Mouse (Mus musculus): Measurements from ENCODE around the gene Apobec2. TPM values are rescaled to one million over a fixed set of nuclear protein-coding genes. Genes with fewer than 3 reads are reported as not detected.
"Not testable (repeated sequence)": the region's sequence is repeated elsewhere in the genome, so short reads cannot be mapped to it uniquely, and the experiment has no call there.

Gene Apobec2
- polyA plus RNA-seq (2015; fragmentation: Nextera tagmentation; extraction: Ambion mirVana), result 5.6 and 31.0 TPM in 2 replicates

DNA sequence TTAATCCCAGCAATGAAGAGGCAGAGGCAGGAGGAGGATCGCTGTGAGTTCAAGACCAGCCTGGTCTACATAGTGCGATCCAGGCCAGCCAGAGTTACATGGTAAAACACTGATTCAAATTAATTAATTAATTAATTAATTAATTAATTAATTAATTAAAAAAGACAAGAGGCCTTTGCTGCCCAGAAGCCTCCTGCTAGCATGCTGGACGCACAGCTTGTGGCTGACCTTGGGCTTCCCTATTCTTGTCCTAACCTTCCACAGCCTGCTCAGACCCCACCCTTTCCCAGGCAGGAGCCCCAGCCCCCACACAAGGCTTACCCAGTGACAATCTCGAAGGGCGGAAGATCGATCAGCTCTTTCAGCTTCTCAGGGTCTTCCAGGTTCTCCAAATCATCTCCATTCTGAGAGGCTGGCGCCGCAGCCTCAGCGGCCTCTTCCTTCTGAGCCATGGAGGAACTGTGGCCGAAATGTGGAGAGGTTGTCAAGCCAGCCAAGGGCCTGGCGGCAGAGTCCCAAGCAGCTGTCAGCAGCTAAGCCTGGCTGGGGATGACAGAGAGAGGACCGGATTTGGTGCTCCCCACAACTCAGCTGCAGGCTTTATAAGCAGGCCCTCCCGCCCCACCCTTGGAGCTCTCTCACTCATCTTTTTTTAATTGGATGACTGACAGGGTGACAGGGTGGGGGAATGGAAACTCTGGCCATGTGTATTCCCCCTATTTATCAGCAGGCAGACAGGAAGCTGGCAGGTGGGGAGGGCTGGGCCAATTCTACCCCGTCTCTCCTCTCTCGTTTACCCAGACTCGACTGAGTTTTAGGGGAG lies at the start of gene Apobec2:
Gene Apobec2, minus strand, starts transcription at position 773 of the 823 bp plus-strand sequence.
- peaks cover 53% of the 10 kb centered on the region for H3K4me1 ChIP-seq (ENCODE audit: control insufficient read depth, insufficient read depth, low read length)
- H3K9ac ChIP-seq (ENCODE audit: low read length), result peak within 1 kb of the TSS; percentile 1
- ATAC-seq (ENCODE audit: insufficient read depth, low FRiP score), result no peak
- no peak within 1 kb of the TSS for H3K4me3 ChIP-seq (replicated peaks; ENCODE audit: low read length)
- H3K9me3 ChIP-seq (replicated peaks; ENCODE audit: control insufficient read depth, low read length), result no peaks in the 10 kb centered on the region
- WGBS, result 43% methylated on average over 16 of the region's 16 CpGs
- H3K27ac ChIP-seq (ENCODE audit: low read length), result peak within 1 kb of the TSS; percentile 21
- H3K27me3 ChIP-seq (ENCODE audit: control insufficient read depth, insufficient read depth, low read length), result no peaks in the 10 kb centered on the region
- H3K4me2 ChIP-seq (ENCODE audit: low read depth, low read length), result no peak within 1 kb of the TSS
- H3K36me3 ChIP-seq (ENCODE audit: control insufficient read depth, insufficient read depth, low read length), result no peaks in the 10 kb centered on the region

DNA sequence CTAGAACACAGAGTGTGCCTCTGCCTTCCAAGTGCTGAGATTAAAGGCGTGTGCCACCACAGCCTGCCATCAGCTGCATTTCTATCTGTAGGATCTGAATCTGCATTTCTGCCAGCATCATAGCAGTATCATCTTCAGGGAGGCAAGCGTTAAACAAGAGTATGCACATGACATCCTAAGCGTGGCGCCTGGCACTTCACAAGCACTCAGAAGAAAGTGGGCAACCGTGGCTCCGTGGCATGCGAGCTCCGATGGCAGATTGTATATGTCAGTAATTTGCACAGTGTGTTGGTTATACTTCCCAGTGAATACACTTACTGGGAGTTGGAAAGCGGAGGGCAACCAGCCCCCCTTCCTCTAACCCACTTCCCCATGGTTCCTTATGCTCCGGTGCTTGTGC lies 47.2 kb upstream of the Apobec2 start:
- 82% methylated on average over 10 of the region's 10 CpGs for WGBS
- H3K4me3 ChIP-seq (replicated peaks; ENCODE audit: low read length), result no peak overlapping the region
- ATAC-seq (ENCODE audit: insufficient read depth, low FRiP score), result no peak
- no peaks in the 10 kb centered on the region for H3K27me3 ChIP-seq (ENCODE audit: control insufficient read depth, insufficient read depth, low read length)
- no peaks in the 10 kb centered on the region for H3K36me3 ChIP-seq (ENCODE audit: control insufficient read depth, insufficient read depth, low read length)
- H3K27ac ChIP-seq (ENCODE audit: low read length), result no peak overlapping the region
- no peaks in the 10 kb centered on the region for H3K4me1 ChIP-seq (ENCODE audit: control insufficient read depth, insufficient read depth, low read length)
- H3K4me2 ChIP-seq (ENCODE audit: low read depth, low read length), result no peak overlapping the region
- no peaks in the 10 kb centered on the region for H3K9me3 ChIP-seq (replicated peaks; ENCODE audit: control insufficient read depth, low read length)
- H3K9ac ChIP-seq (ENCODE audit: low read length), result no peak overlapping the region

DNA sequence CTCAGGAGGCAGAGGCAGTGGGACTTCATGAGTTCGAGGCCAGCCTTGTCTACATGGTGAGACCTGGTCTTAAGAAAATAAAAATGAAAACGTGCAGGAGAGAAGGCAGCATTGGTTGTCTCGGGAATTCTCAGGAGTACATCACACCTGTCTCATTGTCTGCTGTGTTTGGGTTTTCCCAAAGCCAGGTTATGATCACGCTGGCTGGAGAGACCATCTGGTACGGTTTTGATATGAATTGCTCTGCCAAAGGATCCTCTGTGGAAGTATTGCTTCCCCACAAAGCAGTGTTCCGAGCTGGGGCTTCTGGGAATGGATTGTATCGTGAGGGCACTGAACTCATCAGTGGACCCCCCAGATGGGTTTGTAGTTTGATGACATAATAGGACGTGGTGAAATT lies 42.7 kb upstream of the Apobec2 start:
- WGBS, result 76% methylated on average over 8 of the region's 8 CpGs
- no peak for ATAC-seq (ENCODE audit: insufficient read depth, low FRiP score)
- H3K4me2 ChIP-seq (ENCODE audit: low read depth, low read length), result no peak overlapping the region
- no peak overlapping the region for H3K9ac ChIP-seq (ENCODE audit: low read length)
- H3K36me3 ChIP-seq (ENCODE audit: control insufficient read depth, insufficient read depth, low read length), result no peaks in the 10 kb centered on the region
- H3K27me3 ChIP-seq (ENCODE audit: control insufficient read depth, insufficient read depth, low read length), result no peaks in the 10 kb centered on the region
- H3K4me1 ChIP-seq (ENCODE audit: control insufficient read depth, insufficient read depth, low read length), result no peaks in the 10 kb centered on the region
- H3K9me3 ChIP-seq (replicated peaks; ENCODE audit: control insufficient read depth, low read length), result no peaks in the 10 kb centered on the region
- H3K27ac ChIP-seq (ENCODE audit: low read length), result no peak overlapping the region
- no peak overlapping the region for H3K4me3 ChIP-seq (replicated peaks; ENCODE audit: low read length)

DNA sequence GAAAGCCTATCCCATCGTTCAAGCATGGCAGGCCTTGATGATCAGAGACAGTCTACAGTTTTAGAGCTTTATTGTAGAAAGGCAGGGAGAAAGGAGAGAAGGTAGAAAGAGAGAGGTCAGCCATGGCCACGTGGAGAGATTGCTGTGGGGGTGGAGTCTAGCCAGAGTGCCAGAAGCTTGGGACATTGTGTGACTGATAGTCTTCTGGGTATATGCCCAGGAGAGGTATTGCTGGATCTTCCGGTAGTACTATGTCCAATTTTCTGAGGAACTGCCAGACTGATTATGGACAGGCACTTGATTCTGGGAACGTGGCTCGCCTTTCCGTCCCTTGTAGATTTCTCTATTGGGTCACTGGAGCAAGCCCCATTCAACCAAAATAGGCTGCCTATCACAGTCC lies 41.6 kb upstream of the Apobec2 start:
- H3K9ac ChIP-seq (ENCODE audit: low read length); H3K4me2 ChIP-seq (ENCODE audit: low read depth, low read length); H3K4me1 ChIP-seq (ENCODE audit: control insufficient read depth, insufficient read depth, low read length); H3K4me3 ChIP-seq (replicated peaks; ENCODE audit: low read length); H3K27ac ChIP-seq (ENCODE audit: low read length); ATAC-seq (ENCODE audit: insufficient read depth, low FRiP score); H3K36me3 ChIP-seq (ENCODE audit: control insufficient read depth, insufficient read depth, low read length); H3K27me3 ChIP-seq (ENCODE audit: control insufficient read depth, insufficient read depth, low read length); H3K9me3 ChIP-seq (replicated peaks; ENCODE audit: control insufficient read depth, low read length): not testable (repeated sequence)
- WGBS, result 84% methylated on average over 6 of the region's 6 CpGs

DNA sequence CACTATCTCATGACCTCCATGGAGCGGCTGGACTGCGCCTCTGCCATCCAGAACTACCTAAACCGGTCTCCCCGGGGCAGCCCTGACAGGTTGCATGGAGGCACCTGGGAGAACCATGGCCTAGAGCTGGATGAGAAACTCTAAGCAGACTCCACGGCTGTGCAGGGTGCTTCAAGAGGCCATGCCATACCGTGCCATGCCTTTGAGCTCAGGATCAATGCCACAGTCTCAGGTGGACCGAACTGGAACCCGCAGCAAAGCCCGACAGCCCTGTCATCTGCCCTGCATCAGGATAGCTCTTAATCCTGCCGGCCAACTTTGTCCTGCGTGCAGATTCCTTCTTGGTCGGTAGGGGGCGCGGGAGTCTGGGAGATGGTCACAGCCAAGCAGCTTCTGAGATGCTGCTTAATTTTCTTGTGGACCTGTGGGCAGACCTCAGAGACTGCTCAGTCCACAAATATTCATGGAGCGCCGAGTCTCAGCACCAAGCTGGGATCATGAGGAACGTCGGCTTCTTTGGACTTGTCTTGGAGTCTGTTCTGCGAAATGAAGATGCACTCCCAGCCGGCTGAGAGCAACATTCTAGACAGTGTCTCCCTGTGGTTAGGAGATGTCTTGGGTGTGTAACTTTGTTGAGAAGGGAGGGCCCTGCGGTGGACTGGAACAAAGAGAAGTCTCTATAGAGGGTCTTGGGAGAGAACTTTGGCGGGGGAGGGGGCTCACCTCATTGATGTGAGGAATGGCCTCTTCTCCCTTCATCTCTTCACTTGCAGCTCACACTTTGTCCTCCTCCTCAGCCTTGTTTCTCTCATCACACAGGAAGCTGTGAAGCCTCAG lies 34.9 kb upstream of the Apobec2 start:
- Histone ChIP-seq H3K9me3 (replicated peaks; ENCODE audit: control insufficient read depth, low read length) (no peaks in the 10 kb centered on the region), H3K36me3 (ENCODE audit: control insufficient read depth, insufficient read depth, low read length) (no peaks in the 10 kb centered on the region), H3K9ac (ENCODE audit: low read length) (peak overlapping the region; percentile 48; the same call in 1 of the 2 replicates), H3K4me2 (ENCODE audit: low read depth, low read length) (peak overlapping the region; percentile 37), H3K27me3 (ENCODE audit: control insufficient read depth, insufficient read depth, low read length) (no peaks in the 10 kb centered on the region), H3K4me3 (replicated peaks; ENCODE audit: low read length) (peak overlapping the region; percentile 21; the same call in 1 of the 2 replicates), H3K27ac (ENCODE audit: low read length) (no peak overlapping the region), H3K4me1 (ENCODE audit: control insufficient read depth, insufficient read depth, low read length) (peaks cover 4% of the 10 kb centered on the region; the same call in 1 of the 2 replicates)
- 7% methylated on average over 22 of the region's 22 CpGs for WGBS
- peak; percentile 62 for ATAC-seq (ENCODE audit: insufficient read depth, low FRiP score)

DNA sequence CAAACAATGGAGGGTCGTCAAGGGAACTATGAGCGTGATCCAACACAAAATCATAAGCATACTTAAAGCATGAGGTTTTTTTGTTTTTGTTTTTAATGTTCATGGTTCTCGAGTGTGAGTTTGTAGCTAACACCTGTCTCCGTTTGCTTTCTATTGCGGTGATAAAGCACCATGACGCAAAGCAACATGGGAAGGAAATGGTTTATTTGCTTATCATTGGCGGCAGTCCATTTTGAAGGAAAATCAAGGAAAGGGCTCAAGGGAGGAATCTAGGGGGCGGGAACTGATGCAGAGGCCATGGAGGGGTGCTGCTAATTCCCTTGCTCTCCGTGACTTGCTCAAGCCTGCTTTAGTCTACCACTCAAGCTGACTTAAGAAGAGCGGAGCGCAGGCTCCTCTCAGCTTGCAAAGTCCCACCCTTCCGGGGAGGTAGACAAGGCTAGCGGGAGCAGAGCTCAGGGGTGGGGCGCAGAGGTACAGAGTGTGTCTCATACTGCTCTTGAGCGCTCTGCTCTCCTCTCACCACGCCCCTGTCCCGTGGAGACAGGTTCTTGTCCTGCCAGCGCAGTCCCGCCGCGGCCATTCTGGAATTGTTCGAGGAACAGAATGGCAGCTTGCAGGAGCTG lies 34.2 kb upstream of the Apobec2 start:
- Histone ChIP-seq H3K4me2 (ENCODE audit: low read depth, low read length) (peak overlapping the region; percentile 37), H3K27ac (ENCODE audit: low read length) (no peak overlapping the region), H3K4me3 (replicated peaks; ENCODE audit: low read length) (peak overlapping the region; percentile 21; the same call in 1 of the 2 replicates), H3K36me3 (ENCODE audit: control insufficient read depth, insufficient read depth, low read length) (no peaks in the 10 kb centered on the region), H3K9me3 (replicated peaks; ENCODE audit: control insufficient read depth, low read length) (no peaks in the 10 kb centered on the region), H3K27me3 (ENCODE audit: control insufficient read depth, insufficient read depth, low read length) (no peaks in the 10 kb centered on the region), H3K4me1 (ENCODE audit: control insufficient read depth, insufficient read depth, low read length) (peaks cover 4% of the 10 kb centered on the region; the same call in 1 of the 2 replicates), H3K9ac (ENCODE audit: low read length) (peak overlapping the region; percentile 48; the same call in 1 of the 2 replicates)
- ATAC-seq (ENCODE audit: insufficient read depth, low FRiP score), result peak; percentile 46
- WGBS, result 30% methylated on average over 22 of the region's 22 CpGs

DNA sequence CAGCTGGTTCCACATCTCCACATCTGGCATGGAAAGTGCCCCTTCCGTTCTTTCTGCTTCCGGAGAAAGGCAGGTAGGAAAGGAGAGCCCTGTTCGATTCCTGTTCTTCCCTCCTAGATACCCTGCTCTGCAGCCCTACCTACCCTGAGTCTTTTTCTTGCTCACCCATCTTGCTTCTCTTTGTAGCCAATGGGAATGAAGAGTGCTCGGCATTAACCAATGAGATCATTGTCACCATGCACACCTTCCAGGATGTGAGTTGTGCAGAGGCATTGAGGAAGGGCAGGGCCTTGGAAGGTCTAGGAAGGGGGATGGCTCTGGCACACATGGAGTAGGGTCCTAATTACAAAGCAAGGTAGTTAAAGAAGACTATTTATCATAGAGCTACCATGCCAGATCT lies 30.7 kb upstream of the Apobec2 start:
- no peak overlapping the region for H3K27ac ChIP-seq (ENCODE audit: low read length)
- peaks cover 4% of the 10 kb centered on the region; the same call in 1 of the 2 replicates for H3K4me1 ChIP-seq (ENCODE audit: control insufficient read depth, insufficient read depth, low read length)
- H3K4me3 ChIP-seq (replicated peaks; ENCODE audit: low read length), result no peak overlapping the region
- H3K4me2 ChIP-seq (ENCODE audit: low read depth, low read length), result no peak overlapping the region
- H3K9ac ChIP-seq (ENCODE audit: low read length), result no peak overlapping the region
- 93% methylated on average over 4 of the region's 4 CpGs for WGBS
- ATAC-seq (ENCODE audit: insufficient read depth, low FRiP score), result no peak
- H3K9me3 ChIP-seq (replicated peaks; ENCODE audit: control insufficient read depth, low read length), result no peaks in the 10 kb centered on the region
- H3K27me3 ChIP-seq (ENCODE audit: control insufficient read depth, insufficient read depth, low read length), result no peaks in the 10 kb centered on the region
- no peaks in the 10 kb centered on the region for H3K36me3 ChIP-seq (ENCODE audit: control insufficient read depth, insufficient read depth, low read length)

DNA sequence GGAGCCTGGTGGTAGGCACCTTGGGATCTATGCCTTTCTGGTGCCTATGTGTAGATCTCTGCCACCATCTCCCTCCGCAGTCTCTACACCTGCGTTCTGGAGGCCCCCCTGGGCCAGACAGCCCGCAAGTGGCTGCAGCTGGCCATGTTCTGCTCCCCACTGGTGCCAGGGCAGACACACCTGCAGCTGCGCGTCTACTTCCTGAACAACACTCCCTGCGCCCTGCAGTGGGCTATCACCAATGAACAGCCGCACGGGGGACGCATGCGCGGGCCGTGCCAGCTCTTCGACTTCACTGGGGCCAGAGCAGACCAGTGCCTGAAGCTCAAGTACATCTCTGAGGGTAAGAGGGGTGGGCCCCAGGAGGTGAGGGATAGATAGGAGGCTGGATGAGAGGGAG lies 29.4 kb upstream of the Apobec2 start:
- no peak overlapping the region for H3K4me3 ChIP-seq (replicated peaks; ENCODE audit: low read length)
- H3K9me3 ChIP-seq (replicated peaks; ENCODE audit: control insufficient read depth, low read length), result no peaks in the 10 kb centered on the region
- H3K4me1 ChIP-seq (ENCODE audit: control insufficient read depth, insufficient read depth, low read length), result peaks cover 1% of the 10 kb centered on the region; the same call in 1 of the 2 replicates
- 96% methylated on average over 13 of the region's 13 CpGs for WGBS
- no peak overlapping the region for H3K9ac ChIP-seq (ENCODE audit: low read length)
- H3K36me3 ChIP-seq (ENCODE audit: control insufficient read depth, insufficient read depth, low read length), result no peaks in the 10 kb centered on the region
- ATAC-seq (ENCODE audit: insufficient read depth, low FRiP score), result no peak
- no peak overlapping the region for H3K4me2 ChIP-seq (ENCODE audit: low read depth, low read length)
- no peak overlapping the region for H3K27ac ChIP-seq (ENCODE audit: low read length)
- no peaks in the 10 kb centered on the region for H3K27me3 ChIP-seq (ENCODE audit: control insufficient read depth, insufficient read depth, low read length)
